Mouse (Mus musculus) stomach, embryonic 14.5 days (tissue): Measurements from ENCODE around the gene Pdcl. TPM values are rescaled to one million over a fixed set of nuclear protein-coding genes. Genes with fewer than 3 reads are reported as not detected.

Experiments
- ATAC-seq: fragments of 200-750 bp; cut with Nextera tagmentation; 2 replicates; pipeline ENCODE4 v1.8.0; 2017; ENCODE audit warnings: low read depth, moderate TSS enrichment; ENCODE audit not compliant: insufficient number of reproducible peaks, insufficient read depth, low FRiP score
- H3K27ac ChIP-seq: fragments of 300-500 bp; sonication (generic); 2 replicates; pipeline ENCODE4 v1.5.1; 2014; ENCODE audit warnings: mild to moderate bottlenecking, low read length, moderate library complexity, mixed read lengths
- H3K27me3 ChIP-seq: fragments of 300-500 bp; sonication (generic); 2 replicates; pipeline ENCODE4 v1.6.1; 2014; ENCODE audit warnings: low read length, control low read depth, mixed read lengths; ENCODE audit not compliant: control insufficient read depth, insufficient read depth
- H3K36me3 ChIP-seq: fragments of 300-500 bp; sonication (generic); 2 replicates; pipeline ENCODE4 v1.6.1; 2014; ENCODE audit warnings: mild to moderate bottlenecking, control low read depth, low read length, moderate library complexity, mixed read lengths; ENCODE audit not compliant: control insufficient read depth, insufficient read depth
- H3K4me1 ChIP-seq: fragments of 300-500 bp; sonication (generic); 2 replicates; pipeline ENCODE4 v1.6.1; 2014; ENCODE audit warnings: low read length, control low read depth, mixed read lengths; ENCODE audit not compliant: control insufficient read depth, insufficient read depth
- H3K4me2 ChIP-seq: fragments of 300-500 bp; sonication (generic); replicated peaks from 2 replicates; pipeline ENCODE4 v1.6.1; 2014; ENCODE audit warnings: low read depth, low read length, control low read depth
- H3K4me3 ChIP-seq: fragments of 300-500 bp; sonication (generic); 2 replicates; pipeline ENCODE4 v1.5.1; 2014; ENCODE audit warnings: low read depth, low read length, control low read depth
- H3K9ac ChIP-seq: fragments of 300-500 bp; sonication (generic); replicated peaks from 2 replicates; pipeline ENCODE4 v1.6.1; 2014; ENCODE audit warnings: low read depth, mild to moderate bottlenecking, control low read depth, low read length, moderate library complexity, mixed read lengths
- H3K9me3 ChIP-seq: fragments of 300-500 bp; sonication (generic); 2 replicates; pipeline ENCODE4 v1.6.1; 2016; ENCODE audit warnings: low read depth, low read length, control low read depth; ENCODE audit not compliant: control insufficient read depth
- WGBS: fragments of 180-500 bp; shearing (Covaris S2); extraction: QIAGEN DNeasy Blood & Tissue Kit; methylation state at CpG from one replicate; pipeline ENCODE4 v1.1.7; 2014; 5-methylcytosine and 5-hydroxymethylcytosine counted together
- polyA plus RNA-seq: library from polyadenylated mRNA; unstranded; fragments of >200 nt; fragmentation: Nextera tagmentation; extraction: Ambion mirVana; gene quantifications from 2 replicates; pipeline ENCODE4 v1.2.1, GENCODE M21; 2014

Pdcl gene
- polyA plus RNA-seq, 1 experiment from 2014 or later = 42.6 TPM

DNA sequence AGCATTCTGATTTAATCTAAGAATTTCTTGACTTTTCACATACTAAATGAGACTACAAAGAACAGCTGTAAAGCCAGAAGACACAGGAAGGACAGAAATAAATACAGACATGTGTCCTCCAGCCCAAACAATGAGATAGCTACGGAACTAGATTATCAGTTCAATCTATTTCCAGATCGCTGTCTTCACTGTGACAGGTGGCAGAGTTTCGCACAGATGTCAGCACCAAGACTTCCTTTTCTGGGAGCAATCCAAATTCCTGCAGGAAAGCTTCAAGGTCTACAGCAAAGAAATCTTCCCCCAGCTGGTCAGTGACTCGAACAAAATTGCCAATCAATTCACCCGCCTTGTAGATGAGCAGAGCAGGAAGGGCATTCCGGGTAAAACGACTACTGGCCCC, 7.5 kb downstream of the Pdcl start:
- no peak overlapping the region for H3K4me2 ChIP-seq
- peaks cover 56% of the 10 kb centered on the region for H3K36me3 ChIP-seq
- H3K27ac ChIP-seq = no peak overlapping the region
- H3K9ac ChIP-seq = no peak overlapping the region
- ATAC-seq = no peak
- H3K9me3 ChIP-seq = no peaks in the 10 kb centered on the region
- 84% methylated on average over 7 of the region's 7 CpGs for WGBS
- no peak overlapping the region for H3K4me3 ChIP-seq
- no peaks in the 10 kb centered on the region for H3K4me1 ChIP-seq
- H3K27me3 ChIP-seq = no peaks in the 10 kb centered on the region

- ATAC-seq = no peak
- no peak overlapping the region for H3K9ac ChIP-seq
- no peak overlapping the region for H3K4me2 ChIP-seq
- H3K36me3 ChIP-seq = no peaks in the 10 kb centered on the region
- no peaks in the 10 kb centered on the region for H3K9me3 ChIP-seq
- H3K27ac ChIP-seq = no peak overlapping the region
- no peaks in the 10 kb centered on the region for H3K4me1 ChIP-seq
- H3K27me3 ChIP-seq = no peaks in the 10 kb centered on the region
- 56% methylated on average over 10 of the region's 10 CpGs for WGBS
- no peak overlapping the region for H3K4me3 ChIP-seq
Observed at GRCm38 (mm10) chr2:37338497-37339187, 20.5 kb downstream of the Pdcl start.

GRCm38 (mm10) chr2:37333321-37333720, 25.8 kb downstream of the Pdcl start:
- no peak for ATAC-seq
- WGBS = 69% methylated on average over 2 of the region's 2 CpGs

GRCm38 (mm10) chr2:37326215-37326614, 32.9 kb downstream of the Pdcl start, which contains the start of gene Olfr368:
TSS of gene Olfr368 (plus strand) at chr2:37326515.
- H3K27me3 ChIP-seq = no peaks in the 10 kb centered on the region
- H3K4me2 ChIP-seq = no peak within 1 kb of the TSS
- H3K9ac ChIP-seq = no peak within 1 kb of the TSS
- no peak within 1 kb of the TSS for H3K4me3 ChIP-seq
- ATAC-seq = no peak
- H3K9me3 ChIP-seq = no peaks in the 10 kb centered on the region
- H3K27ac ChIP-seq = no peak within 1 kb of the TSS
- H3K36me3 ChIP-seq = no peaks in the 10 kb centered on the region
- H3K4me1 ChIP-seq = no peaks in the 10 kb centered on the region
- 89% methylated on average over 1 of the region's 1 CpGs for WGBS

More at GRCm38 (mm10) chr2:37333321-37333720, 25.8 kb downstream of the Pdcl start:
- no peak overlapping the region for H3K27ac ChIP-seq
- H3K9ac ChIP-seq = no peak overlapping the region
- no peaks in the 10 kb centered on the region for H3K27me3 ChIP-seq
- no peaks in the 10 kb centered on the region for H3K9me3 ChIP-seq
- no peaks in the 10 kb centered on the region for H3K36me3 ChIP-seq
- H3K4me3 ChIP-seq = no peak overlapping the region
- no peak overlapping the region for H3K4me2 ChIP-seq
- no peaks in the 10 kb centered on the region for H3K4me1 ChIP-seq

Other genes with a start within 250 kb of the Pdcl start
- gene Olfr362, start 241.4 kb downstream of the Pdcl start, polyA plus RNA-seq = not detected in 2 replicates
- not detected in 2 replicates for gene Olfr364-ps1, start 220.0 kb downstream of the Pdcl start, polyA plus RNA-seq
- gene Olfr365, start 171.1 kb downstream of the Pdcl start, polyA plus RNA-seq = not detected in 2 replicates
- gene Olfr366, start 147.8 kb downstream of the Pdcl start, polyA plus RNA-seq = not detected in 2 replicates
- gene Olfr368, start 32.8 kb downstream of the Pdcl start, polyA plus RNA-seq = not detected in 2 replicates
- gene Rc3h2, start 63.6 kb upstream of the Pdcl start, polyA plus RNA-seq = 23.2 and 27.2 TPM in 2 replicates
- gene Zbtb26, start 83.8 kb upstream of the Pdcl start, polyA plus RNA-seq = 9.3 and 9.4 TPM in 2 replicates
- gene Zbtb6, start 83.8 kb upstream of the Pdcl start, polyA plus RNA-seq = 4.6 and 4.7 TPM in 2 replicates
- 80.8 and 92.6 TPM in 2 replicates for gene Rabgap1, start 83.9 kb upstream of the Pdcl start, polyA plus RNA-seq
- gene Gpr21, start 157.0 kb upstream of the Pdcl start, polyA plus RNA-seq = 2.8 and 4.1 TPM in 2 replicates